Mouse (Mus musculus) C2C12 (cell line): ENCODE measurements around the gene Nrd1. TPM values are rescaled to one million over a fixed set of nuclear protein-coding genes. Genes with fewer than 3 reads are reported as not detected.

ENCODE experiments used
- H3K27me3 ChIP-seq: one replicate; pipeline ENCODE4 v1.6.1; 2011; ENCODE audit not compliant: control insufficient read depth, insufficient read depth, insufficient read length
- H3K36me3 ChIP-seq: one replicate; pipeline ENCODE4 v1.6.1; 2011; ENCODE audit not compliant: control insufficient read depth, insufficient read depth
- H3K4me3 ChIP-seq: one replicate; pipeline ENCODE4 v1.5.1; 2011; ENCODE audit warnings: mild to moderate bottlenecking, control low read depth; ENCODE audit not compliant: poor library complexity, insufficient read depth, severe bottlenecking
- H3K79me2 ChIP-seq: one replicate; pipeline ENCODE4 v1.6.1; 2011; ENCODE audit not compliant: control insufficient read depth, insufficient read depth
- H3K79me3 ChIP-seq: one replicate; pipeline ENCODE4 v1.6.1; 2011; ENCODE audit warnings: low read depth, control low read depth
- H3ac ChIP-seq: one replicate; pipeline ENCODE3; 2011; ENCODE audit warnings: low read depth; ENCODE audit not compliant: control insufficient read depth, insufficient read length
- CEBPB ChIP-seq: IDR thresholded peaks from one replicate; pipeline ENCODE4 v1.6.1; 2011; ENCODE audit warnings: low read depth, mild to moderate bottlenecking, control low read depth, moderate library complexity
- CTCF ChIP-seq: IDR thresholded peaks from one replicate; pipeline ENCODE4 v1.5.1; 2011; ENCODE audit not compliant: control insufficient read depth, insufficient read depth, insufficient read length
- FOSL1 ChIP-seq: IDR thresholded peaks from one replicate; pipeline ENCODE4 v1.8.0; 2011; ENCODE audit warnings: mild to moderate bottlenecking, low read length; ENCODE audit not compliant: poor library complexity, insufficient read depth, severe bottlenecking
- MAX ChIP-seq: IDR thresholded peaks from one replicate; pipeline ENCODE4 v1.6.1; 2011; ENCODE audit warnings: mild to moderate bottlenecking, control low read depth
- MYOD1 ChIP-seq: IDR thresholded peaks from one replicate; pipeline ENCODE4 v1.6.1; 2011; ENCODE audit warnings: low read depth; ENCODE audit not compliant: control insufficient read depth, insufficient read length
- MYOG ChIP-seq: IDR thresholded peaks from one replicate; pipeline ENCODE4 v1.6.1; 2011; ENCODE audit not compliant: control insufficient read depth, insufficient read length; ENCODE audit errors: extremely low read depth
- USF1 ChIP-seq: IDR thresholded peaks from one replicate; pipeline ENCODE4 v1.6.1; 2011; ENCODE audit warnings: low read depth, mild to moderate bottlenecking, control low read depth, moderate library complexity
- microRNA-seq: library from miRNA; unstranded; fragments of <30 nt; microRNA quantifications from one replicate; pipeline ENCODE4, GENCODE M21; 2019; ENCODE audit warnings: borderline microRNAs expressed
- polyA plus RNA-seq: library from polyadenylated mRNA; unstranded; fragments of >200 nt; fragmentation: generic; extraction: Trizol; gene quantifications from one replicate; pipeline ENCODE4 v1.2.1, GENCODE M21; 2012; ENCODE audit warnings: missing spikeins

Nrd1 gene
- polyA plus RNA-seq, 1 experiment = 30.7 TPM

- peaks cover 62% of the 10 kb centered on the region for H3K79me3 ChIP-seq
- no peaks in the 10 kb centered on the region for H3K27me3 ChIP-seq
- no peak overlapping the region for H3K4me3 ChIP-seq
- H3K79me2 ChIP-seq = peaks cover 89% of the 10 kb centered on the region
- TF ChIP-seq MAX = no peak
- TF ChIP-seq CTCF = no peak
- no peak for TF ChIP-seq FOSL1
- no peak for TF ChIP-seq MYOD1
- TF ChIP-seq CEBPB = no peak
- TF ChIP-seq USF1 = no peak
- no peak for TF ChIP-seq MYOG
- H3ac ChIP-seq = no peak overlapping the region
- H3K36me3 ChIP-seq = no peaks in the 10 kb centered on the region
Measured at GRCm38 (mm10) chr4:109109686-109110085, 109.2 kb downstream of the Nrd1 start.

DNA sequence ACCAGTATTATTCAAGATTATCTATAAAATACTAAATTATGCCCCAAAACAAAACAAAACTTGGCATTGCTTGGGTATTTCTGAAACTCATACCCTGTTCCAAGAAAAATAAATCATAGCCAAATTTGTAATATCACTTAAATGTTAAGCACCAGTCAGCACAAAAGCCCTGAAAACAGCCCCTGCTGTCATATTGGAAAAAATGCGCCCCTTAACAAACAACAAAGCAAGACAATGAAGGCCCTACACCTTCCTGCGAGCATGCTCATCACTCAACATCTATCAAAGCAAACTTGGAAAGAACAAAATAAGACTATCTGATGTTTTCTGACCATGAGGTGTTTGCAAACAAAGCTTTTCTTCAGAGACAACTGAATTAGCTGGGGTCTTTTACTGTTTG lies 110.5 kb downstream of the Nrd1 start:
- Histone ChIP-seq H3K79me3 (peaks cover 70% of the 10 kb centered on the region), H3ac (no peak overlapping the region), H3K27me3 (no peaks in the 10 kb centered on the region), H3K79me2 (peaks cover 96% of the 10 kb centered on the region), H3K36me3 (no peaks in the 10 kb centered on the region), H3K4me3 (no peak overlapping the region)
- TF ChIP-seq MAX = no peak
- no peak for TF ChIP-seq USF1
- no peak for TF ChIP-seq CEBPB
- no peak for TF ChIP-seq CTCF
- TF ChIP-seq FOSL1 = no peak
- no peak for TF ChIP-seq MYOG

Small RNAs within 50 kb of the gene (microRNA-seq; reads per million reads assigned to microRNA genes)
- not detected for gene Mir761

Other genes starting within 250 kb of the Nrd1 start
- gene Zfyve9, start 219.9 kb upstream of the Nrd1 start, polyA plus RNA-seq = 5.5 TPM
- gene Btf3l4, start 167.0 kb upstream of the Nrd1 start, polyA plus RNA-seq = 29.1 TPM
- gene Txndc12, start 166.1 kb upstream of the Nrd1 start, polyA plus RNA-seq = 51.1 TPM
- 62.8 TPM for gene Kti12, start 152.9 kb upstream of the Nrd1 start, polyA plus RNA-seq
- 0.22 TPM for gene A730015C16Rik, start 152.0 kb upstream of the Nrd1 start, polyA plus RNA-seq
- gene Rab3b, start 121.6 kb upstream of the Nrd1 start, polyA plus RNA-seq = 4.1 TPM
- 27.2 TPM for gene Osbpl9, start 201.6 kb downstream of the Nrd1 start, polyA plus RNA-seq
- 0.04 TPM for gene Calr4, start 233.8 kb downstream of the Nrd1 start, polyA plus RNA-seq